Mouse (Mus musculus) neural tube, embryonic 15.5 days (tissue): ENCODE results near the gene Idh2. TPM values are rescaled to one million over a fixed set of nuclear protein-coding genes. Genes with fewer than 3 reads are reported as not detected.
"Not testable (repeated sequence)": the region's sequence is repeated elsewhere in the genome, so short reads cannot be mapped to it uniquely, and the experiment has no call there.

Experiments used
- ATAC-seq: fragments of 200-750 bp; cut with Nextera tagmentation; 2 replicates; pipeline ENCODE4 v1.8.0; 2017; ENCODE audit warnings: mild to moderate bottlenecking, moderate TSS enrichment, moderate library complexity; ENCODE audit not compliant: low FRiP score
- H3K27ac ChIP-seq: fragments of 300-500 bp; sonication (generic); replicated peaks from 2 replicates; pipeline ENCODE4 v1.5.1; 2015; ENCODE audit warnings: mild to moderate bottlenecking, inconsistent platforms
- H3K27me3 ChIP-seq: fragments of 300-500 bp; sonication (generic); replicated peaks from 2 replicates; pipeline ENCODE4 v1.6.1; 2015; ENCODE audit warnings: inconsistent platforms
- H3K36me3 ChIP-seq: fragments of 300-500 bp; sonication (generic); 2 replicates; pipeline ENCODE4 v1.6.1; 2015; ENCODE audit warnings: inconsistent platforms
- H3K4me1 ChIP-seq: fragments of 300-500 bp; sonication (generic); 2 replicates; pipeline ENCODE4 v1.6.1; 2015; ENCODE audit warnings: inconsistent platforms
- H3K4me2 ChIP-seq: fragments of 300-500 bp; sonication (generic); 2 replicates; pipeline ENCODE4 v1.6.1; 2015; ENCODE audit warnings: inconsistent platforms, mild to moderate bottlenecking, moderate library complexity
- H3K4me3 ChIP-seq: fragments of 300-500 bp; sonication (generic); replicated peaks from 2 replicates; pipeline ENCODE4 v1.5.1; 2015; ENCODE audit warnings: mild to moderate bottlenecking, inconsistent platforms
- H3K9ac ChIP-seq: fragments of 300-500 bp; sonication (generic); replicated peaks from 2 replicates; pipeline ENCODE4 v1.6.1; 2015; ENCODE audit warnings: mild to moderate bottlenecking, inconsistent platforms
- H3K9me3 ChIP-seq: fragments of 300-500 bp; sonication (generic); replicated peaks from 2 replicates; pipeline ENCODE4 v1.6.1; 2016; ENCODE audit warnings: inconsistent platforms
- WGBS: fragments of 180-500 bp; shearing (Covaris S2); methylation state at CpG from one replicate; pipeline ENCODE4 v1.1.7; 2015; ENCODE audit warnings: mixed read lengths; 5-methylcytosine and 5-hydroxymethylcytosine counted together
- polyA plus RNA-seq: library from polyadenylated mRNA; unstranded; fragments of >200 nt; fragmentation: Nextera tagmentation; extraction: Ambion mirVana; gene quantifications from 2 replicates; pipeline ENCODE4 v1.2.1, GENCODE M21; 2015

Gene Idh2
- polyA plus RNA-seq, 1 experiment from 2014 or later = 200 TPM

- peaks cover 42% of the 10 kb centered on the region for H3K4me1 ChIP-seq
- 63% methylated on average over 4 of the region's 4 CpGs for WGBS
- H3K36me3 ChIP-seq = no peaks in the 10 kb centered on the region
- no peak overlapping the region for H3K4me2 ChIP-seq
- H3K9ac ChIP-seq = no peak overlapping the region
- H3K27me3 ChIP-seq = no peaks in the 10 kb centered on the region
- no peak overlapping the region for H3K4me3 ChIP-seq
- peak overlapping the region; percentile 54 for H3K27ac ChIP-seq
- ATAC-seq = no peak
- H3K9me3 ChIP-seq = no peaks in the 10 kb centered on the region
Measured at GRCm38 (mm10) chr7:80057002-80057691, 58.0 kb downstream of the Idh2 start.

GRCm38 (mm10) chr7:80055781-80056180, 59.4 kb downstream of the Idh2 start:
- peaks cover 43% of the 10 kb centered on the region for H3K4me1 ChIP-seq
- H3K27ac ChIP-seq = no peak overlapping the region
- H3K36me3 ChIP-seq = no peaks in the 10 kb centered on the region
- 86% methylated on average over 12 of the region's 12 CpGs for WGBS
- H3K9ac ChIP-seq = no peak overlapping the region
- no peaks in the 10 kb centered on the region for H3K27me3 ChIP-seq
- no peak overlapping the region for H3K4me3 ChIP-seq
- no peaks in the 10 kb centered on the region for H3K9me3 ChIP-seq
- no peak for ATAC-seq
- no peak overlapping the region for H3K4me2 ChIP-seq

GRCm38 (mm10) chr7:80053147-80053546, 62.0 kb downstream of the Idh2 start:
- Histone ChIP-seq H3K27me3 (no peaks in the 10 kb centered on the region), H3K27ac (no peak overlapping the region), H3K9ac (no peak overlapping the region), H3K4me1 (peaks cover 32% of the 10 kb centered on the region), H3K36me3 (no peaks in the 10 kb centered on the region), H3K4me2 (no peak overlapping the region), H3K9me3 (no peaks in the 10 kb centered on the region), H3K4me3 (no peak overlapping the region)
- WGBS = 93% methylated on average over 9 of the region's 9 CpGs
- ATAC-seq = no peak

- Histone ChIP-seq H3K4me3 (no peak overlapping the region), H3K36me3 (no peaks in the 10 kb centered on the region), H3K9ac (no peak overlapping the region), H3K9me3 (no peaks in the 10 kb centered on the region), H3K4me2 (no peak overlapping the region), H3K27ac (no peak overlapping the region), H3K27me3 (no peaks in the 10 kb centered on the region), H3K4me1 (peaks cover 28% of the 10 kb centered on the region)
- ATAC-seq = no peak; the same call in 1 of the 2 replicates
- 51% methylated on average over 11 of the region's 11 CpGs for WGBS
Measured at GRCm38 (mm10) chr7:80052261-80052660, 62.9 kb downstream of the Idh2 start.

GRCm38 (mm10) chr7:80051835-80052234, 63.4 kb downstream of the Idh2 start:
- Histone ChIP-seq H3K9me3 (no peaks in the 10 kb centered on the region), H3K27me3 (no peaks in the 10 kb centered on the region), H3K4me2 (no peak overlapping the region), H3K4me1 (peaks cover 28% of the 10 kb centered on the region), H3K27ac (no peak overlapping the region), H3K36me3 (no peaks in the 10 kb centered on the region), H3K4me3 (no peak overlapping the region), H3K9ac (no peak overlapping the region)
- ATAC-seq = no peak
- WGBS = 74% methylated on average over 6 of the region's 6 CpGs

GRCm38 (mm10) chr7:80050382-80050781, 64.8 kb downstream of the Idh2 start:
- H3K9ac ChIP-seq, H3K27me3 ChIP-seq, H3K9me3 ChIP-seq, H3K27ac ChIP-seq, H3K4me3 ChIP-seq, H3K36me3 ChIP-seq, H3K4me2 ChIP-seq, ATAC-seq: not testable (repeated sequence)
- 100% methylated on average over 1 of the region's 1 CpGs for WGBS
- H3K4me1 ChIP-seq = peaks cover 26% of the 10 kb centered on the region

- Histone ChIP-seq H3K27ac (no peak overlapping the region), H3K9me3 (no peaks in the 10 kb centered on the region), H3K4me3 (no peak overlapping the region), H3K9ac (no peak overlapping the region), H3K36me3 (no peaks in the 10 kb centered on the region), H3K4me1 (peaks cover 32% of the 10 kb centered on the region), H3K27me3 (no peaks in the 10 kb centered on the region), H3K4me2 (no peak overlapping the region)
- WGBS = 57% methylated on average over 2 of the region's 2 CpGs
- no peak for ATAC-seq
Measured at GRCm38 (mm10) chr7:80049746-80050145, 65.4 kb downstream of the Idh2 start.

- Histone ChIP-seq H3K36me3 (no peaks in the 10 kb centered on the region), H3K9ac (no peak overlapping the region), H3K9me3 (no peaks in the 10 kb centered on the region), H3K4me1 (peaks cover 30% of the 10 kb centered on the region), H3K27ac (no peak overlapping the region), H3K4me3 (no peak overlapping the region), H3K27me3 (no peaks in the 10 kb centered on the region), H3K4me2 (no peak overlapping the region)
- no peak for ATAC-seq
- 84% methylated on average over 4 of the region's 4 CpGs for WGBS
Measured at GRCm38 (mm10) chr7:80047041-80047440, 68.2 kb downstream of the Idh2 start.

Other genes with a start within 250 kb of the Idh2 start
- 42.8 and 48.4 TPM in 2 replicates for gene Ap3s2, start 194.7 kb downstream of the Idh2 start, polyA plus RNA-seq
- 19.8 and 22.2 TPM in 2 replicates for gene Arpin, start 180.0 kb downstream of the Idh2 start, polyA plus RNA-seq
- 11.6 and 13.9 TPM in 2 replicates for gene Zfp710, start 90.6 kb downstream of the Idh2 start, polyA plus RNA-seq
- gene Sema4b, start 71.4 kb upstream of the Idh2 start, polyA plus RNA-seq = 22.7 and 25.8 TPM in 2 replicates
- 32.2 and 59.5 TPM in 2 replicates for gene Cib1, start 117.4 kb upstream of the Idh2 start, polyA plus RNA-seq
- gene Gdpgp1, start 117.5 kb upstream of the Idh2 start, polyA plus RNA-seq = 4.6 and 5.5 TPM in 2 replicates
- 2.0 and 2.4 TPM in 2 replicates for gene Ttll13, start 131.0 kb upstream of the Idh2 start, polyA plus RNA-seq
- gene Ngrn, start 145.8 kb upstream of the Idh2 start, polyA plus RNA-seq = 65.6 and 68.2 TPM in 2 replicates
- gene Vps33b, start 154.3 kb upstream of the Idh2 start, polyA plus RNA-seq = 27.8 and 28.9 TPM in 2 replicates
- 23.9 and 48.7 TPM in 2 replicates for gene Prc1, start 179.1 kb upstream of the Idh2 start, polyA plus RNA-seq
- 11.6 and 14.6 TPM in 2 replicates for gene Rccd1, start 209.1 kb upstream of the Idh2 start, polyA plus RNA-seq
- 58.2 and 59.0 TPM in 2 replicates for gene Unc45a, start 225.6 kb upstream of the Idh2 start, polyA plus RNA-seq
- gene Hddc3, start 227.7 kb upstream of the Idh2 start, polyA plus RNA-seq = 20.7 and 20.8 TPM in 2 replicates